Mouse (Mus musculus) thymus, adult 18-20 months (tissue): ENCODE results near the gene Zfyve28.

Experiments
- DNase-seq, 2 experiments: peaks; one replicate each; pipeline ENCODE4 v3.0.0; 2022; ENCODE audit warnings: mixed read lengths in 2 of 2

Gene Zfyve28

GRCm38 (mm10) chr5:34246443-34246842 lies 41.8 kb downstream of the Zfyve28 start:
- DNase-seq, result no peak

GRCm38 (mm10) chr5:34243062-34243461 lies 45.2 kb downstream of the Zfyve28 start:
- DNase-seq, result no peak

- DNase-seq, result peak; percentile 48 to 52
Measured at GRCm38 (mm10) chr5:34242224-34242963, 45.9 kb downstream of the Zfyve28 start.

- no peak for DNase-seq
Measured at GRCm38 (mm10) chr5:34238444-34238843, 49.8 kb downstream of the Zfyve28 start.

DNA sequence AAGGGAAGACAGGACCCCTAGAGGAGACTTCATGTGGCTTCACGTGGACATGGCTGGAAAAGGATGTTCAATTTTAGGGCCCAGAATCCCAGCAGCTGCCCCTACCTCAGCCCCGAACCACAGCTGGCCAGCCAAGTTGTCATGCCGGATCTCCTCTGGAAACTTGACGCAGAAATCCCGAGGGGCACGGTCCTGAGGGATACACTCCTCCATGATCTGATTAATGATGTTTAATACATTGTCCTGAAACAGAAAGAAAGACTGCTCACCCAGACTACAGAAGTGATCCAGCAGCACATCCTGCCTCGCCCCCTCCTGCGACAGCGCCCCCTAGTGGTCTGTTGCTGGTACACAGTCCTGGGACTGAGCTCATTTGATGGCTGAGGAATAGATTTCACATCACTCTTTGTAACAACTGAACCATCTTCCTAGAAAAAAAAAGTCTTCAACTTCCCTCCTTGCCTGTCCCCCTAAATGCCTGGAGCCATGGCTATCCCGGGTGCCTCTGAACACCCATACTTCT lies 52.3 kb downstream of the Zfyve28 start:
- DNase-seq, result peak; percentile 61 to 65

DNA sequence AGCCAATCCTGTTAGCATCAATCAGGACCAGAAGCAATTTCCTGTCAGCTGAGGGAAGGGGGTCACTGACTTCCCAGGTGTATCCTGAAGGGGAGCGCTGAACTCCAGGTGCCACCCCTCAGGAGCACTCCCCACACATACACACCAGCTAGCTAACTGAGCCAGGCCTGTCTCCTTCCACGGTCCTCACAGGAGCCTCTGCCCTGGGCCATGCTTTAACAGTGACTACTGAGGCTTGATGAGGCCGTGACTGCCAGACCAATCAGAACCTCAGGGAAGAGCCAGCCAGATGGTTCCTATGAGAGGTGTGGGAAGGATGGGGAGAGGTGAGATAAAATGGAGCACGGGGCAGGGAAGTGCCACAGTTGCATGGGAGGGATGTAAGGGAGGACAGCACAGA lies 53.2 kb downstream of the Zfyve28 start:
- DNase-seq, result no peak

GRCm38 (mm10) chr5:34233221-34233515 lies 55.1 kb downstream of the Zfyve28 start:
- no peak for DNase-seq

GRCm38 (mm10) chr5:34232481-34233220 lies 55.6 kb downstream of the Zfyve28 start:
- peak; percentile 49 to 73 for DNase-seq

DNA sequence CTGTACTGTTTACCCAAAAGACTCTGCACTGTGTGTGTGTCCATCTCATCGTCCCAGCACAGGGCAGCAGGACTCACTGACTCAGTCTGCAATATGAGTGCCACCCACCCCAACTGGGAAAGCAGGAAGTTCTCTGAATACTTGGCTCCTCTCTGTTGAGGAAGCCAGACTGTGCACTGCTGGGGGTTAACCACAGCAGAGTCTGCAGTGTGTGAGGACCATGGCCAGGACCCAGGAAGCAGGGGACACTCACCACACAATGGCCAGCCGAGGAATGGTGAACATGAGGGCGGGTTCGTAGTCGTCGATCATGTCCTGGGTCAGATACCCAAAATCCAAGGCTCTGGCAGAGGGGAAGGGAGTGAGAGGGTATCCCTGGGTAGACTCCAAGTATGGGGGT lies 56.3 kb downstream of the Zfyve28 start:
- no peak for DNase-seq

DNA sequence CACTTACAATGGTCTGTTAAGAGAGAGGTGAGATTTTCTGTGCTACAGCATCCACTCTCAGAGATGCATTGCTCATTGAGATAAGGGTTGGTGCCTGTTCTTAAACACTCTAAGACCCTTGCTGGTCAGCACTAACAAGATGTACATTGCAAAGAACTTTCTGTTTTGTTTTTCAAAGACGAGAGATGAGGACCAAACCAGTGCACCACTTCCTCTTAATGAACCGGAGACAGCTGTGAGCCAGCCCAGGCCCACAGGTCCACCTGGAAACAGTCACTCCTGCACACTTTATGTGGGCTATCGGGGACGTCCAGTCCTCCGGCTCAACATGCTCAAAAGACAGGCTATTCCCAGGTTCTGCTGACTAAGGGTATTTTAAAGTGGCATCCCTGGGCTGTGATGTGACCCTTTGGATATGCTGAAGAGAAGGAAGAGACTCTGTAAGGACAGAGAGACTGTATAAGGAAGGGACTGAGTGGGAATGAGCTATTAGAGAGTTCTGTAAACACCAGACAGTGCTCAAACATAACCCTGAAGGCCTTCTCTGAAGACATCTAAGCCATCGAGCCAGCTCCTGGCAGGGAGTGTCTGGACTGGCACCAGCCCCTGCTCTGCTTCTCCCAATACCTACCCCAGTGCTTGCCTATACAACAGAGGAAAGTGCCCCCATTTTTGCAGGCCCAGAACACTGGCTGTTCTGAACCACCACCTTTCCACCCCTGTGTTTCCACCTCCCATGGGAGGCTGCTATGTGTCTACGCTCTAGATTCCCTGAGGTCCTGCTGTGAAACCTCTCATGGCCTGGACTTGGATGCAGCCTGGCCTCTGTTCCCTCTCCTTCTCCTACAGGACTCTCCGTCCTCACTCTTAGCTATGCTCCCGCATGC lies 57.4 kb downstream of the Zfyve28 start:
- no peak for DNase-seq

DNA sequence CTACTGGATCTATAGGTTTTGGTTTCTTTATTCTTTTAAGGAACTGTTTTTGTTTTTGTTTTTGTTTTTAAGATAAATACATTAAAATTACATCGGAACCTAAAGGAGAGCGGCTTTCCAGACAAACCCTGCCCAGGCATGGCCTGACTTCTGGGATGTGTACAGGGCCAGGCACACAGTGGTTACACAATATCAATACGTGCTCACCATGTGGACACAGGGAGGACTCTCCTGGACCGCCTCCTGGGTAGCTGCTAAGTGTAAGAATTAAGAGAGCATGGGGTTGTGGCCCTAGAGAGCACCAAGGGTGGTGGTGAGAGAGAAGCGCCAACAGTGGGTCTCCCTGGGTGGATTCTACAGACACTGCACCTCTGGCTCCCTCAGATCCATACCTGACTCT lies 58.7 kb downstream of the Zfyve28 start:
- no peak for DNase-seq

DNA sequence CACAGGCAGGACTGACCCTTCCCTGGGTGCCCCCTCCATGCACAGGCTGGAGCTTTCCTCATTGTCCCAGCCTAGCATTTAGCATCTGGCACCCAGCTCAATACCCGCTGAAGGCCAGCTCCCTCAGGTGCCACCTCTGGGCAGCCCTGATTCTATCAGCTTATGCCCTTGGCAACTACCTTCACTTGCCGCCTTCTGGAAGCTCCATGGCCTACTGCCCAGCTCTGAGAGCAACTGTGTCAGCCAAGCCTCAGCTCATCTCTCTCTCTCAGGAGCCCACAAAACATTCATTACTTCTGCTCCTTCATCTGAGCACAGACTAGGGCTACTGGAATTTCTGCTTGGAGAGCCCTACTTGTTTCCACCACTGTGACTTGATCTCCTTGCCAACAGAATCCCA lies 62.7 kb downstream of the Zfyve28 start:
- no peak for DNase-seq

- no peak for DNase-seq
Measured at GRCm38 (mm10) chr5:34224515-34224914, 63.7 kb downstream of the Zfyve28 start.

- no peak for DNase-seq
Measured at GRCm38 (mm10) chr5:34220001-34220400, 68.2 kb downstream of the Zfyve28 start.

DNA sequence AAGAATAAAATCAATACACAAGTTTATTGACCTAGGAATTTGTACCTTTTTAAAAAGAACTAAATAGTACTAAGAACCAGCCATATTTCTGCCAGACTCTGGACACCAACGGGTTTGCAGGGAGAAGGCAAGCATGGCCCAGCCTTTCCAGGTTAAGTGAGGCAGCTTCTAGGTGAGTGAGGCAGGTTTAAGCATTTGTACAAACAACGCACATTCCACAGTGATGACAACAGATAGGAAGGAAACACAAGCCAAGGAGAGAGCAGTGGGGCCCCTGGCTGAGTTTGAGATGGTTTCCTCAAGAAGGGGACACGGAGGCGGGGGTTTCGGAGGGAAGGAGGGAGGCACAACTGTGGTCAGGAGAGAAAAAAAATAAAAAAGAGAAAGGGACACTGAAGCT lies 69.6 kb downstream of the Zfyve28 start:
- DNase-seq, result no peak

DNA sequence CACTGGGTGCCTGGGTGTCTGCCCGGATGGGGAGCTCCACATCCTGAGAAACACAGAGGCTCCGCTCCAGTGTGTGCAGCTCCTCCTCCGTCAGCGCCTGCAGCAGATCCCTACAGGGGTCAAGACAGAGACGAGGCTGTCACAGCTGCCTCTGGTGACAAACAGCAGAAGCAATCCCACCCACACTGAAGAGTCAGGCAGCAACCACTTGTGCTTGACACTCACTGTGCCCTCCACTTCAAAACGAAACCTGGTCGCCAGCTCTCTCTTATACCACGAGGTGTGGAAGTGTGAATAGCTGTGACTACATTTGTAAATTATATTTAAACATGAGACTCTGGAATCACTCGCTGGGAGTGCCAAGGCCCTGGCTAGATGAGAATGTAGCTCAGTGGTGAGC lies 70.5 kb downstream of the Zfyve28 start:
- DNase-seq, result no peak

- DNase-seq, result no peak
Measured at GRCm38 (mm10) chr5:34216025-34216424, 72.2 kb downstream of the Zfyve28 start.

- no peak for DNase-seq
Measured at GRCm38 (mm10) chr5:34213659-34214058, 74.6 kb downstream of the Zfyve28 start.

- peak; percentile 60 to 74 for DNase-seq
Measured at GRCm38 (mm10) chr5:34210279-34210678, 78.0 kb downstream of the Zfyve28 start.

DNA sequence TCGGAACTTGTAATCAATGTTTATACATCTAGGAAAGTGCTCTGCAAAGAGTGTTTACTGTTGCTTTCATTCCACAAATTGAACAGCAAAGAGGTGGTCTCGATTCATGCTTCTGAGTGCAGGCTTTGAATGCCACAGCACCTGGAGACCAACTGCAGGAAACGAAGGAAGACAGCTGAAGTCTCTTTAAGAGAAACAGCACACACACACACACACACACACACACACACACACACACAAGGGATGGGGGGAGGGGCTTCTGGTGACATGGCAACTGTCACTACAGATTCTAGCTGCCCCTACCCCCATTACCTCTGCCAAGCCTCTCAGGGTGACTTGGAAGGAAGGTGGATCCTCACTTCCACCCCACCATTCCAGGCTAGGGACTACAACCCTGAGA lies 80.7 kb downstream of the Zfyve28 start:
- peak; percentile 50 to 72 for DNase-seq

GRCm38 (mm10) chr5:34205788-34206187 lies 82.5 kb downstream of the Zfyve28 start:
- DNase-seq, result no peak

GRCm38 (mm10) chr5:34204911-34205310 lies 83.3 kb downstream of the Zfyve28 start:
- DNase-seq, result peak in 1 of 2 experiments; percentile 12

GRCm38 (mm10) chr5:34202006-34202405 lies 86.2 kb downstream of the Zfyve28 start:
- DNase-seq, result no peak
